Mouse (Mus musculus) heart, embryonic 16.5 days (tissue): ENCODE data around the gene Zg16. TPM values are rescaled to one million over a fixed set of nuclear protein-coding genes. Genes with fewer than 3 reads are reported as not detected.

Experiments used
- ATAC-seq: fragments of 200-750 bp; cut with Nextera tagmentation; replicated peaks from 2 replicates; pipeline ENCODE4 v1.8.0; 2017; ENCODE audit warnings: moderate number of reproducible peaks; ENCODE audit not compliant: insufficient read depth, low FRiP score; ENCODE audit errors: extremely low read depth
- H3K27ac ChIP-seq: fragments of 300-500 bp; sonication (generic); 2 replicates; pipeline ENCODE4 v1.5.1; 2014; ENCODE audit warnings: mild to moderate bottlenecking, low read length, control low read depth, moderate library complexity
- H3K27me3 ChIP-seq: fragments of 300-500 bp; sonication (generic); 2 replicates; pipeline ENCODE4 v1.6.1; 2014; ENCODE audit warnings: low read length, mixed read lengths; ENCODE audit not compliant: control insufficient read depth, insufficient read depth
- H3K36me3 ChIP-seq: fragments of 300-500 bp; sonication (generic); 2 replicates; pipeline ENCODE4 v1.6.1; 2014; ENCODE audit not compliant: control insufficient read depth, insufficient read depth
- H3K4me1 ChIP-seq: fragments of 300-500 bp; sonication (generic); 2 replicates; pipeline ENCODE4 v1.6.1; 2014; ENCODE audit warnings: low read length, mixed read lengths; ENCODE audit not compliant: control insufficient read depth, insufficient read depth
- H3K4me2 ChIP-seq: fragments of 300-500 bp; sonication (generic); 2 replicates; pipeline ENCODE4 v1.6.1; 2014; ENCODE audit warnings: low read depth, mild to moderate bottlenecking, control low read depth, low read length
- H3K4me3 ChIP-seq: fragments of 300-500 bp; sonication (generic); 2 replicates; pipeline ENCODE4 v1.5.1; 2014; ENCODE audit warnings: mild to moderate bottlenecking, control low read depth, low read length
- H3K9ac ChIP-seq: fragments of 300-500 bp; sonication (generic); 2 replicates; pipeline ENCODE4 v1.6.1; 2014; ENCODE audit warnings: low read length, control low read depth
- H3K9me3 ChIP-seq: fragments of 300-500 bp; sonication (generic); replicated peaks from 2 replicates; pipeline ENCODE4 v1.6.1; 2016; ENCODE audit warnings: low read length; ENCODE audit not compliant: control insufficient read depth
- WGBS: fragments of 180-500 bp; shearing (Covaris S2); extraction: QIAGEN DNeasy Blood & Tissue Kit; methylation state at CpG from one replicate; pipeline ENCODE4 v1.1.7; 2014; 5-methylcytosine and 5-hydroxymethylcytosine counted together
- polyA plus RNA-seq: library from polyadenylated mRNA; unstranded; fragments of >200 nt; fragmentation: Nextera tagmentation; extraction: Ambion mirVana; gene quantifications from 2 replicates; pipeline ENCODE4 v1.2.1, GENCODE M21; 2015

Gene Zg16
- polyA plus RNA-seq, 1 experiment from 2014 or later = 18.3 TPM

- ATAC-seq = peak; percentile 46
Observed at GRCm38 (mm10) chr7:127110239-127111007, 23.3 kb upstream of the Zg16 start.

GRCm38 (mm10) chr7:127105551-127105950 lies 18.4 kb upstream of the Zg16 start:
- no peaks in the 10 kb centered on the region for H3K9me3 ChIP-seq
- ATAC-seq = no peak
- H3K4me3 ChIP-seq = no peak overlapping the region
- H3K36me3 ChIP-seq = no peaks in the 10 kb centered on the region
- WGBS = 69% methylated on average over 7 of the region's 7 CpGs
- H3K4me2 ChIP-seq = no peak overlapping the region
- no peaks in the 10 kb centered on the region for H3K4me1 ChIP-seq
- H3K27ac ChIP-seq = no peak overlapping the region
- H3K27me3 ChIP-seq = no peaks in the 10 kb centered on the region; the same call in 1 of the 2 replicates
- no peak overlapping the region for H3K9ac ChIP-seq

More at GRCm38 (mm10) chr7:127110239-127111007, 23.3 kb upstream of the Zg16 start:
- H3K36me3 ChIP-seq = no peaks in the 10 kb centered on the region
- no peak overlapping the region for H3K27ac ChIP-seq
- no peak overlapping the region for H3K4me2 ChIP-seq
- peaks cover 7% of the 10 kb centered on the region for H3K4me1 ChIP-seq
- no peaks in the 10 kb centered on the region for H3K9me3 ChIP-seq
- no peak overlapping the region for H3K4me3 ChIP-seq
- no peak overlapping the region for H3K9ac ChIP-seq
- no peaks in the 10 kb centered on the region; the same call in 1 of the 2 replicates for H3K27me3 ChIP-seq
- WGBS = 38% methylated on average over 18 of the region's 18 CpGs

DNA sequence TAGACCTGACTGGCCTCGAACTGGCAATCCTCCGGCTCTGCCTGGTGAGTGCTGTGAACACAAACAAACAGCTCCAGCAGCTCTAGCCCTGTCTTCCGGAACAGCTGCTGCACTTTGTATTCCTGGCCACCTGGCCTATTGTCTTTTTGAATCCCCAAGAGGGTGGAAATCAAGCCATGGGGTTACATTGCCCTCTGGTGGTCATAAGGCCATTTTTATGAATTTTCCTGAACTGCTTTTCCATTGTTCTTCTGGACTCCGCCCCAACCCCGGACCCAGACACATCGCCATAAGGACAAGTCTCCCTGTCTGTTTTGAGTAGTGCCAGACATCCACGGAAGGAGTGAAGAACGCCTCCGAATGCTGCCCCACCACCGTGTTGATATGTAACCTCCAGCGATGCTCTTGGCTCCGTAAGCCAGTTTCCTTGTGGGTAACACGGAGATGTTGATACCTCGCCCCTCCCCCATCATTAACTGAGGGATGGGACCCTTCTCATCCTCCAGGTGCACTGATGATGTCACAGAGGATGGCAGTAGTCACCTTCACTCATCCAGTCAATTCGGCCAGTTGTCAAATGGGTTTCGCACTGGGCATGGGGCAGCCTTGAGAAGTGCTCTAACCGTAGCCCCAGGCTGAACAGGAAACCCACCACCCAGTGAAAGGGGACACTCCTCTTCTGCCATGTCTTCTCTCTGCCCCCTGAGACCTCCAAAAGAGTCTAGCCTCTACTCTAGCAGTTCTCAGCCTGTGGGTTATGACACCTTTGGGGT lies 17.6 kb upstream of the Zg16 start:
- no peaks in the 10 kb centered on the region; the same call in 1 of the 2 replicates for H3K27me3 ChIP-seq
- 12% methylated on average over 17 of the region's 17 CpGs for whole genome bisulfite sequencing
- no peak overlapping the region for H3K27ac ChIP-seq
- peak overlapping the region; percentile 41 for H3K4me3 ChIP-seq
- peak; percentile 83 for ATAC-seq
- peak overlapping the region; percentile 64 for H3K9ac ChIP-seq
- no peaks in the 10 kb centered on the region for H3K9me3 ChIP-seq
- H3K4me1 ChIP-seq = no peaks in the 10 kb centered on the region
- H3K4me2 ChIP-seq = peak overlapping the region; percentile 69
- no peaks in the 10 kb centered on the region for H3K36me3 ChIP-seq

DNA sequence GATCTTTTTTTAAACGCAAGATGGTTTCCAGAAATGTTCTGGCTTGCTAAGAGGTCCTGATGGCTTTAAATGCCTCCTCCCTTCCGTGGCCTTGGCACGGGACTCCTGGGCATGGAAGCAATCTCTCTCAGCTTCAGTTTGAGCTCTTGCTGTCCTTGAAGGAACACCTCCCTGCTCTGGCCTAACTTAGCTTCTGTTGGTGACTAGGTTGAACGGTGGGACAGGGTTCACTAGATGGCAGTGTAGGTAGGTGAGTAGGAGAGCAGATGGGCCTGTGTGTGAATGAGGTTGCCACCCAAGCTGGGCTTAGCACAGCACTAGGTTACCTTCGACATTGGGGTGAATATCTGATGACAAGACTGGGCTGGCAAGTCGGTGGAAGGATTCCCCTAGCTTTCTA lies 16.8 kb upstream of the Zg16 start:
- no peak overlapping the region; the same call in 1 of the 2 replicates for H3K9ac ChIP-seq
- ATAC-seq = no peak

GRCm38 (mm10) chr7:127102148-127102547 lies 15.0 kb upstream of the Zg16 start:
- WGBS = 63% methylated on average over 6 of the region's 6 CpGs
- Histone ChIP-seq H3K36me3 (no peaks in the 10 kb centered on the region), H3K4me3 (no peak overlapping the region)

More for the DNA sequence above, 16.8 kb upstream of the Zg16 start:
- no peak overlapping the region for H3K4me3 ChIP-seq
- WGBS = 58% methylated on average over 6 of the region's 6 CpGs
- H3K36me3 ChIP-seq = no peaks in the 10 kb centered on the region
- no peaks in the 10 kb centered on the region for H3K4me1 ChIP-seq
- no peaks in the 10 kb centered on the region; the same call in 1 of the 2 replicates for H3K27me3 ChIP-seq
- H3K9me3 ChIP-seq = no peaks in the 10 kb centered on the region
- no peak overlapping the region for H3K4me2 ChIP-seq
- no peak overlapping the region for H3K27ac ChIP-seq

GRCm38 (mm10) chr7:127101451-127102016 lies 14.4 kb upstream of the Zg16 start:
- H3K27me3 ChIP-seq = no peaks in the 10 kb centered on the region
- no peak overlapping the region for H3K4me3 ChIP-seq
- no peaks in the 10 kb centered on the region for H3K4me1 ChIP-seq
- no peaks in the 10 kb centered on the region for H3K9me3 ChIP-seq
- H3K27ac ChIP-seq = no peak overlapping the region
- no peak for ATAC-seq
- no peaks in the 10 kb centered on the region for H3K36me3 ChIP-seq
- 13% methylated on average over 2 of the region's 2 CpGs for WGBS
- H3K9ac ChIP-seq = no peak overlapping the region
- H3K4me2 ChIP-seq = no peak overlapping the region

More at GRCm38 (mm10) chr7:127102148-127102547, 15.0 kb upstream of the Zg16 start:
- H3K4me1 ChIP-seq = no peaks in the 10 kb centered on the region
- H3K9me3 ChIP-seq = no peaks in the 10 kb centered on the region
- no peaks in the 10 kb centered on the region for H3K27me3 ChIP-seq
- H3K27ac ChIP-seq = no peak overlapping the region
- no peak overlapping the region for H3K4me2 ChIP-seq
- H3K9ac ChIP-seq = no peak overlapping the region
- no peak for ATAC-seq

DNA sequence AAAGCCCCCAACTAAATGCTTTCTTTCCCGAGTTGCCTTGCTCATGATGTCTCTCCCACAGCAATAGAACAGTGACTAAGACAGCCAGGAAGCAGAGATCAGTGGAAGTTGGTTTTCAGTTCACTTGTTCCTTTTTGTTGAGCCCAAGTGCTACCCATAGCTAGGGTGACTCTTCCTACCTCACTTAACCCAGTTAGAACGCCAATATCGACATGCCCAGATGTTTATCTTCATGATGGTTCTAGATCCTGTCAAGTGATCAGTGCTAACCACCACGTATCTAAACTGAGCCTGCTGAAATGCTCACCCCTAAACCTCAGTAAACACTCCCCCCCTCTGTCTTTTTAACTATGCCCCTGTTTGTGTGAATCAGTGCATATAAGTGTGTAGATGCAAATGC lies 12.4 kb upstream of the Zg16 start:
- H3K27ac ChIP-seq = no peak overlapping the region
- H3K36me3 ChIP-seq = no peaks in the 10 kb centered on the region
- H3K4me3 ChIP-seq = no peak overlapping the region
- H3K4me2 ChIP-seq = no peak overlapping the region
- H3K27me3 ChIP-seq = no peaks in the 10 kb centered on the region
- H3K9ac ChIP-seq = no peak overlapping the region
- WGBS = 73% methylated on average over 4 of the region's 4 CpGs
- ATAC-seq = no peak
- no peaks in the 10 kb centered on the region for H3K9me3 ChIP-seq
- H3K4me1 ChIP-seq = no peaks in the 10 kb centered on the region

DNA sequence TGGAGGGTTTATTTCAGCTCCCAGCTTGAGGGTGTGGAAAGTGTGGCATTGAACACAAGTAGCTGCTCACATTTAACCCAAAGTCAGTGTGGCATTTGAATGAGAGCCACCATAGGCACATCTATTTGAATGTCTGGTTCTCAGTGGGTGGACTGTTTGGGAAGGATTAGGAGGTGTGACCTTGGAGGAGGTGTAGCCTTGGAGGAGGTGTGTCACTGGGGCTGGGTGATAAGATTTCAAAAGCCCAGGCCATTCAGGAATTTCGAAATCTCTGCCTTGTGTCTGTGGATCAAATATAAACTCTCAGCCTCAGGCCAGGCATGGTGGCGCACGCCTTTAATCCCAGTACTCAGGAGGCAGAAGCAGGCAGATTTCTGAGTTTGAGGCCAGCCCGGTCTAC lies 11.8 kb upstream of the Zg16 start:
- no peak for ATAC-seq
- Histone ChIP-seq H3K36me3 (no peaks in the 10 kb centered on the region), H3K9me3 (no peaks in the 10 kb centered on the region), H3K27ac (no peak overlapping the region), H3K4me3 (no peak overlapping the region), H3K9ac (no peak overlapping the region), H3K4me2 (no peak overlapping the region), H3K27me3 (no peaks in the 10 kb centered on the region), H3K4me1 (no peaks in the 10 kb centered on the region)
- 79% methylated on average over 4 of the region's 4 CpGs for WGBS

- no peak for ATAC-seq
- no peak overlapping the region for H3K9ac ChIP-seq
- 73% methylated on average over 5 of the region's 5 CpGs for WGBS
Observed at GRCm38 (mm10) chr7:127098521-127098920, 11.4 kb upstream of the Zg16 start.

More at GRCm38 (mm10) chr7:127098521-127098920, 11.4 kb upstream of the Zg16 start:
- H3K9me3 ChIP-seq = no peaks in the 10 kb centered on the region
- H3K36me3 ChIP-seq = no peaks in the 10 kb centered on the region
- H3K4me2 ChIP-seq = no peak overlapping the region
- H3K27me3 ChIP-seq = no peaks in the 10 kb centered on the region
- no peak overlapping the region for H3K27ac ChIP-seq
- no peak overlapping the region for H3K4me3 ChIP-seq
- no peaks in the 10 kb centered on the region for H3K4me1 ChIP-seq
